Mouse (Mus musculus) limb, embryonic 12.5 days (tissue): ENCODE data around the gene Med31. TPM values are rescaled to one million over a fixed set of nuclear protein-coding genes. Genes with fewer than 3 reads are reported as not detected.

ENCODE experiments used
- ATAC-seq: fragments of 200-750 bp; cut with Nextera tagmentation; 2 replicates; pipeline ENCODE4 v1.8.0; 2017; ENCODE audit warnings: low read depth, moderate TSS enrichment; ENCODE audit not compliant: insufficient number of reproducible peaks, insufficient read depth, low FRiP score, low TSS enrichment
- H3K27ac ChIP-seq: fragments of 300-500 bp; sonication (generic); 2 replicates; pipeline ENCODE4 v1.5.1; 2016; ENCODE audit warnings: mild to moderate bottlenecking, moderate library complexity
- H3K27me3 ChIP-seq: fragments of 300-500 bp; sonication (generic); 2 replicates; pipeline ENCODE4 v1.6.1; 2016; ENCODE audit warnings: mild to moderate bottlenecking, moderate library complexity
- H3K36me3 ChIP-seq: fragments of 300-500 bp; sonication (generic); 2 replicates; pipeline ENCODE4 v1.6.1; 2016; ENCODE audit warnings: mild to moderate bottlenecking, moderate library complexity
- H3K4me1 ChIP-seq: fragments of 300-500 bp; sonication (generic); replicated peaks from 2 replicates; pipeline ENCODE4 v1.6.1; 2016
- H3K4me2 ChIP-seq: fragments of 300-500 bp; sonication (generic); 2 replicates; pipeline ENCODE4 v1.6.1; 2016; ENCODE audit warnings: mild to moderate bottlenecking, moderate library complexity
- H3K4me3 ChIP-seq: fragments of 300-500 bp; sonication (generic); replicated peaks from 2 replicates; pipeline ENCODE4 v1.5.1; 2016; ENCODE audit warnings: mild to moderate bottlenecking
- H3K9ac ChIP-seq: fragments of 300-500 bp; sonication (generic); replicated peaks from 2 replicates; pipeline ENCODE4 v1.6.1; 2016; ENCODE audit warnings: mild to moderate bottlenecking, moderate library complexity
- H3K9me3 ChIP-seq: fragments of 300-500 bp; sonication (generic); 2 replicates; pipeline ENCODE4 v1.6.1; 2016; ENCODE audit warnings: mild to moderate bottlenecking, moderate library complexity
- WGBS: fragments of 180-500 bp; shearing (Covaris S2); methylation state at CpG from one replicate; pipeline ENCODE4 v1.1.7; 2016; 5-methylcytosine and 5-hydroxymethylcytosine counted together
- polyA plus RNA-seq: library from polyadenylated mRNA; unstranded; fragments of >200 nt; fragmentation: Nextera tagmentation; extraction: Ambion mirVana; gene quantifications from 2 replicates; pipeline ENCODE4 v1.2.1, GENCODE M21; 2016

The Med31 gene
- polyA plus RNA-seq, 1 experiment from 2014 or later, result 48.2 TPM

- no peaks in the 10 kb centered on the region for H3K4me1 ChIP-seq
Observed at GRCm38 (mm10) chr11:72163198-72163597, 52.2 kb downstream of the Med31 start.

More at GRCm38 (mm10) chr11:72163198-72163597, 52.2 kb downstream of the Med31 start:
- Histone ChIP-seq H3K4me2 (no peak overlapping the region), H3K27ac (no peak overlapping the region), H3K36me3 (peaks cover 83% of the 10 kb centered on the region), H3K9me3 (no peaks in the 10 kb centered on the region), H3K9ac (no peak overlapping the region), H3K4me3 (no peak overlapping the region), H3K27me3 (no peaks in the 10 kb centered on the region)
- ATAC-seq, result no peak
- 88% methylated on average over 2 of the region's 2 CpGs for WGBS

Other genes starting within 250 kb of the Med31 start
- 0.31 and 0.32 TPM in 2 replicates for gene Aipl1, start 178.1 kb downstream of the Med31 start, polyA plus RNA-seq
- gene Pimreg, start 173.6 kb downstream of the Med31 start, polyA plus RNA-seq, result 133 and 138 TPM in 2 replicates
- 0.13 and 0.18 TPM in 2 replicates for gene Pitpnm3, start 79.8 kb downstream of the Med31 start, polyA plus RNA-seq
- gene Gm43951, start 8.8 kb downstream of the Med31 start, polyA plus RNA-seq, result 0.81 and 1.1 TPM in 2 replicates
- 17.1 and 21.5 TPM in 2 replicates for gene 4933427D14Rik, start 8.1 kb downstream of the Med31 start, polyA plus RNA-seq
- 200 and 201 TPM in 2 replicates for gene Txndc17, start 8.0 kb downstream of the Med31 start, polyA plus RNA-seq
- gene Slc13a5, start 51.6 kb upstream of the Med31 start, polyA plus RNA-seq, result 0.27 TPM in 1 of 2 replicates, not detected in the other
- 1.6 and 1.9 TPM in 2 replicates for gene Xaf1, start 86.0 kb upstream of the Med31 start, polyA plus RNA-seq
- gene Fbxo39, start 98.9 kb upstream of the Med31 start, polyA plus RNA-seq, result not detected in 2 replicates
- 4.7 and 6.0 TPM in 2 replicates for gene Tekt1, start 146.8 kb upstream of the Med31 start, polyA plus RNA-seq
- 25.7 and 29.0 TPM in 2 replicates for gene Smtnl2, start 196.1 kb upstream of the Med31 start, polyA plus RNA-seq
- 0.15 and 0.36 TPM in 2 replicates for gene Ggt6, start 219.9 kb upstream of the Med31 start, polyA plus RNA-seq
- gene Mybbp1a, start 225.8 kb upstream of the Med31 start, polyA plus RNA-seq, result 173 and 176 TPM in 2 replicates